Mouse (Mus musculus): ENCODE results near the gene Pced1b.
"Not testable (repeated sequence)": the region's sequence is repeated elsewhere in the genome, so short reads cannot be mapped to it uniquely, and the experiment has no call there.

The Pced1b gene

DNA sequence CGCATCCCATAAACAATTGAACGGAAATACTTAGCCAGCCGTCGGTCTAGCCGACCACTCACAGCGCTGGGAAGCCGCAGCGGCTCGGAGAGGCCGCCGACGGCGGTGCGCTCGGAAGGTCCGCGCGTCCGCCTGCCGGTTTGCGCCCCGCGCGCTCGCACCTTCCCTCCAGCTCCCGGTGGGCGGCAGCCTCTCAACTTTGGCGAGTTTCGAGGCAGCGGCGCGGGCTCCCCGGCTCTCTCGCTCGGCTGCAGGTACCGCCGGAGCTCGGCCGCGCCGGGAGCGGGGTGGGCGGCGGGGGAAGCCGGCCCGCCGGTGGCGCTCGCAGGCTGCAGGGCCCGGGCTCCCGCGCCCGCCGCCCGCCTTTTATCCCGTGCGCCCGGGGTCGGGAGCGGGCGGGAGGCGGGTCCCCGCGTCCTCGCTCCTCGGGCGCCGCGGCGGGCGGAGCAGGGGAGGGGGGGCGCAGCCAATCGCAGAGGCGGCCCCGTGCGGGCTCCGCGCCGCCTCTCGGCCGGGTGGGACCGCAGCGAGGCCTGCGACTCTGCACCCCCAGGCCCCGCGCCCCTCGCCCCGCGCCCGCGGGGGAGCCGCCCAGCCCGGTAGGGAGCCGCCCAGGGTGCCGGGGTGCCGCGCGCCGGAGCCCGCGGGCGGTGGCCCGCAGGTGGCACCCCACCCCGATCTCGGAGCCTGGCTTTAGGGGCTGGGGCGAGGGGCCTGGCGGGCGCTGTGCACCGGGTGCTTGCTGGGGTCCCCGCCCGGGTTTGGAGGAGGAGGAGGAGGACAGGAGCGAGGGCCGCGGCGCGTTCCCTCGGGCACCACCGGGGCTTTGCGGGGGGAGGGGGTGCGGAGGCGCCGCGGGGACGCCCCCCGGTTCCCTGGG, at the start of gene Pced1b, which contains the start of gene Amigo2:
Gene Pced1b, plus strand, starts transcription at position 197 of the 880 bp plus-strand sequence.
Gene Amigo2, minus strand, starts transcription at position 377 of the 880 bp plus-strand sequence.
- DNase-seq = peak; percentile 12 to 26

GRCm38 (mm10) chr15:97204889-97205288, 42.0 kb upstream of the Pced1b start:
- DNase-seq = no peak

DNA sequence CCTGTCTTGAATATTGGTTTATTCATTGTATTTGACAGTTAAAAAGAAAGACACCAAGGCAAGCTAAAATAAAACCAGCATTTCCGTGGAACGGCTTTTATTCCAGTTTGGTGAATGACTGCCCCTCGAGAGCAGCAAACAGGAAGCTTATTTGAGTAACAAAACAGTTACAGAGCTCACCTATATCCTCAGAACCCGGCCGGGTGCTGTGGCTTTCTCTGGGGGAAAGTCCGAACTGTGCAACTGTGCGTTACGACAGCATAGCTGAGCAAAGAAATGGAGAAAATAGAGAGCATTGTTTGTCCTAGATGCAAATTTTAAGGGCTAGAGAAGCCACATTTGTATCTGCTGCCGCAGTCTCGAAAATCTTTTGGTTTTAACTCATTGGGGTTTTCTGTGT, 41.1 kb upstream of the Pced1b start:
- DNase-seq = no peak

DNA sequence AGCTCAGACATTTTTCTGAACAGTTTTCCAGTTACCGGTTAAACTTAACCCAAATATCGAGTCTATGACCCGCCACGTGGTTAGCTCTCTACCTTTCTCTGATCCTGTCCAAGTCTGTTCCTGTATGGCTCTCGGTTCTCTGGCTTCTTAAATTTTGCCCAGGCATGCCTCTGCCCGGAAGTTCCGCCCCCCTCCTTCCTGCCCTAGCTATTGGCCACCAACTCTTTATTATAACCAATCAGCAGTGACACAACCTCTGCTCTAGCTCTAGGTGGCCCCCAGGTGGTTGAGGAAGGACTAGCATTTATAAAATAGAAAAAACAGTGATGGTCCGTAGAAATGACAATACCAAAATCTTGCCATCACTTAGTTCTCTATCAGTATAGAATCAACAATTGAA, 40.4 kb upstream of the Pced1b start:
- DNase-seq = no peak

DNA sequence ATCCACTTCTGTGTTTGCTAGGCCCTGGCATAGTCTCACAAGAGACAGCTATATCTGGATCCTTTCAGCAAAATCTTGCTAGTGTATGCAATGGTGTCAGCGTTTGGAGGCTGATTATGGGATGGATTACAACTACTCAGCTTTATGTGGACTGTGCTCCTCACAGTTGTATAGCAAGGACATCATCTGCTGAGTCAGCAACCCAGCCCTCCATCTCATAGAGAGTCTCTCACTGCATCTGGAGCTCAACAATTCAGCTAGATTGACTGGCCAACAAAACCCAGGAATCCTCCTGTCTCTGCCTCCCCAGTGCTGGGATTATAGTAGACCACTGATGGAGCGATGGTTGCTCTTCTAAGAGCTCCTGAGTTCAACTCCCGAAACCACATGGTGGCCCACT, 37.2 kb upstream of the Pced1b start:
- not testable (repeated sequence) for DNase-seq

DNA sequence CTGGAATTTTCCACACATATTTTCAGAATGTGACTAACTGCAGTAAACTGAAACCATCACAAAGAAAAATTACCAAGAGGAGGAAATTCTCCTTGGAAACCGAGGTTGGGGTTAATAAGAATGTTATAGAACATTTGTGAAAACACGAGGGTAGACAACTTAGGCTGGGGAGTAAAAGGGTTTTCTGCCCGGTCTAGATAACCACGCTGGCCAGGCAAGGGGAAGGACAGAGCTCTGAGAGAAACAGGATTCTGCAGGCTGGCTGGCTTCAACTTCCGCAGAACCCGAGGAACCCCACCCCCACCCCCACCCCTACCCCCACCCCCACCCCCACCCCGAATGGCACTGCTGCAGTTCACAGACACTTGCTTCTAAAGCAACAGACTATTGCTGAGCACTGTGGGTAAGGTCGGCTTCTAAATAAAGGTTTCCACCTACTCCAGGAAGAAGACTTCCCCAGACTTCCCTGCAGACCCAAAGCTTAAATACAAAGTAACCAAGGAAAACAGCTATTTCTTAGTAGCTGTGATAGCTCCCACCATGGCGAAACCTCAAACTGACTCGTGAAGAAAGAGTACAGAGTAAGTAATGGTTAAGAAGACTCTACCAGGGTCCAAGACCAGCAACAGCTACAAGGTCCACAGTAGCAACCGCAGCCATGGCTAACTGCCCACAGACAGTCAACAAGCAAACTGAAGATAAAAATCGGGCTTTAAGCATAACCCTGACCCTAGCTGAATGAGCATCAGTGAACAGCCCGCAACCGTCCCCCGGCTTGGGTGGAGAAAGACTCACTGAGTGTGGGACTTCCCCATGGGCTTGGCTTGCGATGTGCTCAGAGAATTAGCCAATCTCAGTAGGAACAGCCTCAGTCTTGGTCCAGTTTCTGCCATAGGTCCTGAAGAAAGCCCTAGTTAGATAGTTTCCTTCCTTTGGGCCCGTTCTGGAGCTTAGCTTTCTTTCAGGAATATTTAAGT, 34.1 kb upstream of the Pced1b start:
- no peak for DNase-seq

DNA sequence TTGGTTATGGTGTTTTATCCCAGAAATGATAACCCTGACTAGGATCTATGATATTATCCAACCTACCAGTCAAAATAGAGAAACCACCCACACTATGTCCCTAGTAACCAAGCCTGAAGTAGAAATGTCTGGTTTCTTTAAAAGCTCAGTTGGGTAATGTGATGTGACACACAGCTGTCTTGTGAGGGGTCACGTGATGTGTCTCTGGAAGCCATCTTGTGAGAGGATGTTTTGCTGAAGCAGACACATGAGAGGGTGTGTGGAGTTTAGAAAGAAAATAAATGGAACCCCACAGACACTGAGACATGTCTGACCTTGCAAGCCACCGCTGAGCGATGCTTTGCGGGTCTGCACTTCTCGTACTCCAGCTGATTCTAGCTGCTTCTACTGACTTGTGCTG, 30.1 kb upstream of the Pced1b start:
- DNase-seq = no peak

DNA sequence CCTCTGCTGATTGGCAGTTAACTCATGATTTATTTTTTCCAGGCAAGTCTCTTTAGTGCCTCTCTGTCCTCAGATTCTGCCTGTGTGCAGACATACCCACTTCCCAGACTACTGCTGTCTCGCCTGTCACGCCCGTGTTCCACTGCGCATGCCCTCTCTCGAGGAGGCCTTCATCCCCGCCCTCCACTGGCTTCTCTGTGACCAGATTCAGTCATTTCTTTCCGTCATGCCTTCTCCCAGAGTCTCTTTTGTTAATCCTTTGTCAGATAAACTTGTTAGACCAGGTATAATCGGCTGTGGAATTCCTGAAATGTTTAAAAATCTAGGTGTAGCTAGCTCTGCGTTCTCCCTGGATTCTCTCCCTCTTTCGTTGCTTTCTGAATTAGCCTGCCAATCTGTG, 23.5 kb upstream of the Pced1b start:
- no peak for DNase-seq

GRCm38 (mm10) chr15:97224003-97224402, 22.9 kb upstream of the Pced1b start:
- no peak for DNase-seq

DNA sequence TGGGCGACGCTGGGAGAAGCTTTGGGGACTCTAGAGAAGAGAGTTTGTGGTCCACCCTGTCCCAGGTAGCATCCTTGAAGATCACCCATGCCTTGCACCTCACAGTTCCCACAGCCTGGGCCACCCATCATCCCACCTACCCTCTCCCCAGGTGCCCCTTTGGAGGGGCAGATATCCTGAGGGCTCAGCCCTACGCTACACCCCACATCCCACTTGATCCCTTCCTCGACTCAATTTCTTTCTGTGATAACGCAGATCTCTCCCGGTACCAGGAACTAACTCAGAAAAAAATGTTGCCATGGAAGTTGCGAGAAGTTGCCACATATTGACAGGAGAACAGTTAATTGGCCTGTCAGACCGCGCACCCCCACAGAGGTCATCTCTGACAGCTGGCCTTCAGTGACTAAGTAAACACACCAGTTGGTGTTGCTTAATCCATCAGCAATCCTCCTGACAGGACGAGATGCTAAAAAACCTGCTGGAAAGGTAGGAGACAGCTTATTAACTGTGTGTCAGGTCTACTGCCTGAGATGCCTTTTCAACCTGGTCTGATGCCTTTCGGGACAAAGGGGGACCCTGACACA, 17.3 kb upstream of the Pced1b start:
- DNase-seq = no peak

DNA sequence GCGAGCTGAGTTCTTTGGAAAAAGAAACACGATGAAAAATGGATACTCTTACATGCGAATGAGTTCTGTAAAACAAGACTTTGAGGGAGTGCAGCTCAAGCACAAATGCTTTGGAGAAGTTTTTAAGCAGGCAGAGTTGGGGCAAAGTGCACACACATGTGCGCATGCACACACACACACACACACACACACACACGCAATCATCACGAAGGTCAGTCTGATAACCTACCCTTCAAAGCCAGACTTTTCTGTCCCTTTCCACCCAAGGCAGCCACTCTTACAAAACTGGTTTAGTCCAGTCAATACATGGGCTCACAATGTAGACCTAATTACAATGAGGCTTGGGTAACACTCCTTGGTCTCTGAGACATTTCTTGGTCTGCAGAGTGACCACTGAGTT, 12.8 kb upstream of the Pced1b start:
- no peak for DNase-seq

GRCm38 (mm10) chr15:97235183-97235582, 11.7 kb upstream of the Pced1b start:
- peak; percentile 27 to 57 for DNase-seq

DNA sequence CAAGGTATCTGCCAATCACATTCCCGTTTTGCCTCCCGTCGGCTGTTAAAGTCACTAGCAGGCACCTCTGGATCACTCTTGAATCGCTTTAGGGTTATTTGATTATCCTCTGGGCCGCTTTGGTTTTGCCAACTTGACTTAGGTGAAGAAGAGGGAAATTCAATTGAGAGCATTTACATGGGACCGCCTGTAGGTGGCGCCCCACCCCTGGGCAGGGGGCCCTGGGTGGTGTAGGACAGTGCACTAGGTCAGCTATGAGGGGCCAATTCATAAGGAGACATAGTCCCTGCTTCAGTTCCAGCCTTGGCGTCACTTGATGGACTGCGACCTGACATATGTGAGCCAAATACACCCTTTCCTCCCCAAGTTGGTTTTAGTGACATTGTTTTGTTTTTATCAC, 10.0 kb upstream of the Pced1b start:
- DNase-seq = no peak

DNA sequence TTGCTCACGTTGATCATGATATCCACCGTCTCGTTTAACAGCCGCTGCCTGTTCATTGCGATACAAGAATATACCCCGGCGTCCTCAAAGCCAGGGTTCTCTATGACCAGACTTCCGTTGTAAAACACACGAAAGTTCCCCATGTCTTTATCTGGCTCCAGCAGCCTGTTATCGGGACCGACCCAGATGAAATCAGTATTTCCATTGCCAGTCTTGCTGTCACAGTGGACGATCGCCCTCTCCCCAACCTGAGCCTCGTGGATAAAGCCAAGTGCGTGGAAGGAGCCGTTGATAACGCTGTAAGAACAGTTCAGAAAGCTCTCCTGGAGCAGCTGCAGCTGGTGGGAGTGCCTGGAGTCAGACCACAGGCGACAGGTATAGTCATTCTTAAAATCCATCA, 1.5 kb upstream of the Pced1b start:
- DNase-seq = no peak

DNA sequence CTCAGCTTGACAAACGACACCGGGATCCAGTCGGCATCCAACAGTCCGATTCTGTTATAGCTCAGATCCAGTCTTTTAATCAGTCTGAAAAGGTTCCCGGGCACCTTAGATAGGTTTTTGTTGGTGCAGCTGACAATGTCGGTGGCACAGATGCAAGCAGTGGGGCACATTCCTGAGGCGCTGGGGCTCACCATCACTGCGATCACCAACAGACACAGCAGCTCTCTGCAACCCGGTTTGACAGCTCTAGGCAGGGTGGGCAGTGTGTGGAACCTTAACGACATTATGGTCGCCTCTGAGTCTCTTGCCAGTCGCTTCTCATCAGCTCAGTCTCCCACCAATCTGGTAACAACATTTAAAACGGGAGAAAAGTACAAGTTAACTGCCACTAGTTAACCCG, 651 bp upstream of the Pced1b start:
- DNase-seq = no peak

- peak in 1 of 2 experiments; percentile 5 for DNase-seq
Observed at GRCm38 (mm10) chr15:97247791-97248161, 869 bp downstream of the Pced1b start.

DNA sequence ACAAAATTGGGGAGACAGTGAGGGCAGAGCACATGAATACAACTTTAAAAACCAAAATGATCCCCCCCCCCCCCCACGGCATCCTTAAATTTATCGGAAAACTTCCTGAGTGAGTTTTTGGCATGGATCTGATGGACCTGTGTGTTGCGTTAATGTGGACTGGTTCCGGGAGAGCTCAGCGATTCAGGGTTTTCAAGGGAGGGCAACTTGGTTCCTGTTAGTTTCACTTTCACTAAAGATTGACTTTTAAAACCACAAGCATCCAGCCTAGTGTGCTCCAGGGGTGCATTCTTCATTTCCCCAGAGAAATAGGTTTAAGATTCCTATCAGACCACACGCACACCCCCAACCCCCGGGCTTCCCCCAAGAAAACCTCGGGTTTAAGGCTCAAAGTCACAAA, 1.4 kb downstream of the Pced1b start:
- DNase-seq = no peak

DNA sequence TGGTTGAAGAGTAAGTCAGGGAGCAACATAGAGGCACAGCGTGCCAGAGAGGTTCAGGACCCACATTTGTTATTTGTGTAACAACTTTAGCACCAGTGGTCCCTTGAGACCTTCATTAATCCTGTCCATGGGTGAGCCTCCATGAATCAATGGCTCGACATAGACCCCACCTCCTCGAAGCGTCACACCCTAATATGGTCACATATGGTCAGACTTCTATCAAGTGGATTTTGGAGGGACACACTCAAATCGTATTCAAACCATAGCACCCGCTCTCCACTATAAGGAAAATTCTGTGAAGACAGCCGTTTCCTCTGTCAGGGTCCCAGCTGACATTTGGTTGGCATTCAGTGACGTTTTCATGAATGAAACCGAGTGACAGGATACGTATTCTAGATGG, 2.4 kb downstream of the Pced1b start:
- no peak for DNase-seq

- no peak for DNase-seq
Observed at GRCm38 (mm10) chr15:97252493-97253034, 5.7 kb downstream of the Pced1b start.

DNA sequence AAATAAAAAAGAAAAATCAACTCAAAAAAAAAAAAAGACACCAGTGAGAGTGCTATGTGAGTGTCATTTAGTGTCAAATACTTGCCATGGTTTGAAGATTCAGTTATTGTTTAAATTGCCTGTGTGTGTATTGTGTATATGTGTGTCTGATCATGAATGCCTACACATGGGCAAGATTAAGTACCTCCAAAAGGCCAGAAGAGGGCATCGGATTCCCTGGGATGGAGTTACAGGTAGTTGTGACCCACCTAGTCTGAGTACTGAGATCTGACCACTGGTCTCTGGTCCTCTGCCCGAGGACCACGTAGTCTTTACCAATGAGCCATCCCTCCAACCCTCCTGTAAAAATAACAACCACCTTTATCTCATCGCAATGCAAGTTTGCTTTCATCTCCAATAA, 7.5 kb downstream of the Pced1b start:
- DNase-seq = no peak

- DNase-seq = no peak
Observed at GRCm38 (mm10) chr15:97255800-97256199, 8.9 kb downstream of the Pced1b start.

DNA sequence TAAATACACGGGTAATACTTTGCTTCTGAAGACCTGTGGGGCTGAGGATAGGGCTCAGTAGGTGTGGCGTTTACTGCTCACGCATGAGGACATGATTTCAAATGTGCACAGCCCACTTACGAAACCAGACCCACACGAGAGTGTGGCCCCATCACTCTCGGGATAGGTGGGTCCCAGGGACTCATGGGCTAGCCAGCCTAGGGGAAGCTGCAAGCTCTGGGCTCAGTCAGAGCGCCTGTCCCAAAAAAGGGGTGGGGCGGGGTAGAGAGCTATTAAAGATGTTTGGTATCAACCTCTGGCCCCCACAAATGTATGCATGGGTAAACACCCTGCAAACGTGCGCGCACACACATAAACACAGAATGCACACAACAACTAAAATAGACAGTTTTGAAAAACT, 9.5 kb downstream of the Pced1b start:
- no peak for DNase-seq

- DNase-seq = no peak
Observed at GRCm38 (mm10) chr15:97257206-97257775, 10.4 kb downstream of the Pced1b start.

Measured in cerebellum, postnatal 36 days (tissue).